Mouse (Mus musculus) megakaryocyte, embryonic 14.5 days (primary cell): Measurements from ENCODE around the gene Pde4dip.

ENCODE experiments used
- FLI1 ChIP-seq: IDR thresholded peaks from 2 replicates; pipeline ENCODE4 v1.6.1; 2012; ENCODE audit warnings: low read length, inconsistent platforms, mixed read lengths
- GATA1 ChIP-seq: IDR thresholded peaks from 3 replicates; pipeline ENCODE4 v1.6.1; 2012; ENCODE audit warnings: mixed read lengths, low read length, inconsistent platforms, borderline replicate concordance

DNA sequence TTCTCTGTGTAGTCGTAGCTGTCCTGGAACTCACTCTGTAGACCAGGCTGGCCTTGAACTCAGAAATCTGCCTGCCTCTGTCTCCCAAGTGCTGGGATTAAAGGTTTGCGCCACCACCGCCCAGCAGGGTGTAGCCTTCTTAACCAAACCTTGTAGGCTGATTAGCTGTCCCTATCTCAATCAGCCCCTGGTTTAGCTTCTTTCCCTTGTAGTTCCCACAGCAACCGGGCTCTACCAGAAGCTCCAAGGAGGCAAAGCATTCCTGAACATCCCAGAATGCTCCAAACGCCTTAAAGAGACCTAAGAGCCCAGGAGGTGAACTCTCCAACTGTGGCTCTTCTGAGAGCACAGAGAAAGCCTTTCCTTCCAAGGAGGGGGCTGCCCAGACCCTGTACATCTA lies 19.8 kb downstream of the Pde4dip start:
- TF ChIP-seq GATA1 (no peak), FLI1 (no peak)
